Mouse (Mus musculus) liver (tissue): ENCODE results near the gene Olfr38.

Experiments
- DNase-seq: peaks from one replicate; pipeline ENCODE4 v3.0.0-alpha.2; 2020; ENCODE audit warnings: mixed read lengths

The Olfr38 gene

GRCm38 (mm10) chr6:42756104-42756503 is at the start of gene Olfr38:
TSS of gene Olfr38 (plus strand) at chr6:42756404.
- DNase-seq: no peak

GRCm38 (mm10) chr6:42709291-42710211 is 46.7 kb upstream of the Olfr38 start, which contains the start of gene Tcaf1:
TSS of gene Tcaf1 (minus strand) at chr6:42710088.
- peak; percentile 59 for DNase-seq

GRCm38 (mm10) chr6:42714668-42715067 is 41.5 kb upstream of the Olfr38 start:
- no peak for DNase-seq

- DNase-seq: peak; percentile 2
Observed at GRCm38 (mm10) chr6:42717973-42718372, 38.2 kb upstream of the Olfr38 start.

GRCm38 (mm10) chr6:42739071-42739470 is 17.1 kb upstream of the Olfr38 start, which contains the start of gene Olfr453:
TSS of gene Olfr453 (plus strand) at chr6:42739371.
- DNase-seq: no peak

GRCm38 (mm10) chr6:42742303-42742702 is 13.9 kb upstream of the Olfr38 start:
- DNase-seq: no peak

- no peak for DNase-seq
Observed at GRCm38 (mm10) chr6:42747846-42748245, 8.4 kb upstream of the Olfr38 start.

- DNase-seq: no peak
Observed at GRCm38 (mm10) chr6:42777066-42777465, 20.9 kb downstream of the Olfr38 start.

GRCm38 (mm10) chr6:42784793-42785192 is 28.6 kb downstream of the Olfr38 start, which contains the start of gene Olfr452:
TSS of gene Olfr452 (plus strand) at chr6:42785093.
- DNase-seq: no peak

GRCm38 (mm10) chr6:42790247-42790948 is 34.2 kb downstream of the Olfr38 start:
- no peak for DNase-seq

GRCm38 (mm10) chr6:42790949-42791556 is 34.8 kb downstream of the Olfr38 start:
- no peak for DNase-seq

GRCm38 (mm10) chr6:42794982-42795381 is 38.8 kb downstream of the Olfr38 start:
- DNase-seq: no peak

- no peak for DNase-seq
Observed at GRCm38 (mm10) chr6:42811639-42812038, 55.4 kb downstream of the Olfr38 start, which contains the start of gene Olfr450. TSS of gene Olfr450 (plus strand) at chr6:42811939.
